Mouse (Mus musculus): Measurements from ENCODE around the gene Rassf10. TPM values are rescaled to one million over a fixed set of nuclear protein-coding genes. Genes with fewer than 3 reads are reported as not detected.

Rassf10 gene
- total RNA-seq, 2 experiments from 2014 or later, result 0.61 to 4.0 TPM

GRCm38 (mm10) chr7:112956961-112957360 is 3.2 kb downstream of the Rassf10 start:
- no peak for DNase-seq (ENCODE audit: low spot score in 2 of 2)

- no peak for DNase-seq (ENCODE audit: low spot score in 2 of 2)
Measured at GRCm38 (mm10) chr7:112957630-112958029, 3.9 kb downstream of the Rassf10 start.

- DNase-seq (ENCODE audit: low spot score in 2 of 2), result no peak
Measured at GRCm38 (mm10) chr7:112966382-112966781, 12.6 kb downstream of the Rassf10 start.

GRCm38 (mm10) chr7:112966786-112967185 is 13.0 kb downstream of the Rassf10 start:
- no peak for DNase-seq (ENCODE audit: low spot score in 2 of 2)

GRCm38 (mm10) chr7:112983316-112983715 is 29.6 kb downstream of the Rassf10 start:
- DNase-seq (ENCODE audit: low spot score in 2 of 2), result no peak

GRCm38 (mm10) chr7:112984704-112985577 is 31.2 kb downstream of the Rassf10 start:
- DNase-seq (ENCODE audit: low spot score in 2 of 2), result peak in 1 of 2 experiments; percentile 10

GRCm38 (mm10) chr7:112985578-112985949 is 31.8 kb downstream of the Rassf10 start:
- no peak for DNase-seq (ENCODE audit: low spot score in 2 of 2)

GRCm38 (mm10) chr7:112992928-112993327 is 39.2 kb downstream of the Rassf10 start:
- DNase-seq (ENCODE audit: low spot score in 2 of 2), result no peak

GRCm38 (mm10) chr7:113003565-113004255 is 49.9 kb downstream of the Rassf10 start:
- DNase-seq (ENCODE audit: low spot score in 2 of 2), result no peak

GRCm38 (mm10) chr7:113005726-113006125 is 52.0 kb downstream of the Rassf10 start:
- DNase-seq (ENCODE audit: low spot score in 2 of 2), result no peak

Measured in adrenal gland, adult 18-20 months (tissue).